Mouse (Mus musculus): ENCODE measurements around the gene Nebl.

The Nebl gene

DNA sequence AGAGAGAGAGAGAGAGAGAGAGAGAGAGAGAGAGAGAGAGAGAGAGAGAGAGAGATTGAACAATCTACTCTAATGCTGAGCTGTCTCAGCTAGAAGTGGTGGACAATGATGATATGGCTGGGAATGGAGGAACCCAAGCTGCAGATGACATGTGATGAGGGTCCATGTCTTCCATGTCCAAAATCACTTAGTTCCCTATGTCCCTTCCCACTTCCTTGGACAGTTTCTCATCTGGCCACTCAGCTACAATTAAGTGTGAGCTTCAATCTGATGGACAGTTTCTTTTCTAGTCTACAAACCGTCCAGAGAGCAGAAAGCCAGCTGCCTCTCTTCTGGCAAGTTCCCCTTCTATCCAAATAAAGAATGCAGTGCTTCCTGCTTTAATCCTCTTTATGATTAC lies 221.3 kb downstream of the Nebl start:
- DNase-seq: peak; percentile 19

GRCm38 (mm10) chr2:17507362-17507761 lies 223.9 kb downstream of the Nebl start:
- DNase-seq: no peak

DNA sequence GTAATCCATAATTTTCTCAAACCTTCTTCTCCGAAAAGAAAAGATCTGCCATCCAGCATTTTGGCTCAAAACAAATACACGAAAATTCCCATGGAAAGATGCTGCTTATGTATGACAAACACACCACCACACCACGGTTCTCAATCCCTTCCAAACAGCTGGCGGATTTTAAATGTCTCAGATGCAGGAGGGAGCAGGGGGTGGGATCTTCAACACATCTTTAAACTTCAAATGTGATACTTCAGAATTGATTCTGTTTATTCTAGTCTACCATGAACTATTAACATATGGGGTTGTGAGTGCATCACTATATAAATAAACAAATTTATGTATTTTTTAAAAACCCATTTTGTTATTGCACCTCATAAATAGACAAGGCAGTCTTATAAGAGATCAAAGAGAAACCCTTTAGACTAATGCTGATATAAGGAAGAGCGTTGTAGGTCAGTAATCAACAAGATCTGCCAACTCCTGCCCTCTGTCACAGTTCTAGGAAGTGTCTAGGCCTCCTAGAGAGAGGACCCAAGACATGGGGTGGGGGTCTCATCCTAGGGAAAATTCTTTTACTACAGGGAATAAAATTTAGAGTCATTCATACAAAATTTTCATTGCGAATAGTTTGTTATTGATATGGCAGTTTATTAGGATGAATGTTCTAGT lies 227.0 kb downstream of the Nebl start:
- DNase-seq: no peak

GRCm38 (mm10) chr2:17501075-17501474 lies 230.2 kb downstream of the Nebl start:
- no peak for DNase-seq

GRCm38 (mm10) chr2:17465517-17466174 lies 265.6 kb downstream of the Nebl start:
- no peak for DNase-seq

DNA sequence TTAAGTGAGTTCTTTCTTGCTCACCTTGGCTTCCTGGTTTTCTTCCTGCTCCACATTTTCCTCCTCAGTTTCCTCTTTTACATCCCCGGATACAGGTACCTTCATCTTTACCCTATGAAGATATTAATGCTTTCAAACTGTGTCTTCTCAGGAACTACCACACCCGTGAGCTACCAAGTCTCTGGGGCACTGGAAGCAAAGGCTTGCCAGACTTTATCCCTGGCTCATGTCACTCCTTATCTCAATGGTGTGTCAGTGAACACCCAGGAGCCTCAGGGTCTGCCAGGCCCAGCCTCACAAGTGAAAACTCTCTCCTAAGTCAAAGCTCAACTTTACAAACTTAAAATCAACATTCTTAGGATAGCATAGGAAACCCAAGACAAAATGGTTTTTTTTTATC lies 270.8 kb downstream of the Nebl start:
- no peak for DNase-seq

GRCm38 (mm10) chr2:17453676-17454075 lies 277.6 kb downstream of the Nebl start:
- DNase-seq: no peak

DNA sequence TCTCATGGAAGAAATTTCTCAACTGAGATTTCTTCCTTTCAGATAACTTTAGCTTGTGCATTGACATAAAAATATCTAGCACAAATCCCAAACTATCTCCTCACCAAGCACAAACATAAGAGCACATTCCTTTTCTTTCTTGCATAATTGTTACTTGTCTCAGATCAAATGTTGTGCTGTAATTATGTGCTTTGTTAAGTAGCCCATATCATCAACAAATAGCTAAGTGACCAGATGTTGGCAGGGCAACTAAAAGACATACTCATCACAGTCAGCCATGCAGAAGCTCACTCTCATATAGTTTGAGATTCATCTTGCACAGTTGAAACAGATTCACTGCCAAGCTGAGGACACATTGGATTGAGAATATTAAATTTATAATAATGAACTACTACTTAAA lies 282.9 kb downstream of the Nebl start:
- no peak for DNase-seq

- no peak for DNase-seq
These were observed 287.7 kb downstream of the Nebl start for GRCm38 (mm10) chr2:17443581-17443980.

- no peak for DNase-seq
These were observed 292.9 kb downstream of the Nebl start for GRCm38 (mm10) chr2:17438317-17438716.

DNA sequence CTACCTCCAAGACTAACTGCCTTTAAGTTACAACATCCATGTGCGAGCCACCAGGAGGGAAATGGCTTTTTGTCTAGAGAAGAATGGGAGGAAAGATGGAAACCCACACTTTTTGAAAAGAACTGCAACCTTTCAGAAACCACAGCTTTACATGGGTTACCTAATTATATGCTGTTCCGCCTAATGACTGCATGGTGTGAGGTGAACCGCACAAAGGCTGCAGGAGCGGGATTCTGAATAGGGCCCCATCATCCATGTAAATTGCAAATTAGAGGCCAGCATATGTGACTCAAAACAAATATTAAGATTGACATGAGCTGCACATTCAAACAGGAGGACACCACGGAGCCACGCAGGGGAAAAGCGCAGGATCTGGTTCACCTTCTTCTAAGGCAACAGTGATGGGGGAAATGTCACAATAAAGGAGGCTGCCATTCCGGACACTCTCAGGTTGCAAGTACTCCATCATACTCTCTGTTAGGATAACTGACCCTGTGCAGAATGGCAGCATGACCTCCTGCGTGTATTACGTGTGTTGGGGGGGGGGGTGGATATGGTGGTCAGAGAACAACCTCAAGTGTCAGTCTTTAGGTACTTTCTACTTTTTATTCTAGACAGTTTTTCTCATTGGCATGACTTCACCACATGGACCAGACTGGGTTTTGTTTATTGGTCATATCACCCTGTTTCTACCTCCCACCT lies 294.4 kb downstream of the Nebl start:
- no peak for DNase-seq

- no peak for DNase-seq
These were observed 296.0 kb downstream of the Nebl start for GRCm38 (mm10) chr2:17435217-17435616.

DNA sequence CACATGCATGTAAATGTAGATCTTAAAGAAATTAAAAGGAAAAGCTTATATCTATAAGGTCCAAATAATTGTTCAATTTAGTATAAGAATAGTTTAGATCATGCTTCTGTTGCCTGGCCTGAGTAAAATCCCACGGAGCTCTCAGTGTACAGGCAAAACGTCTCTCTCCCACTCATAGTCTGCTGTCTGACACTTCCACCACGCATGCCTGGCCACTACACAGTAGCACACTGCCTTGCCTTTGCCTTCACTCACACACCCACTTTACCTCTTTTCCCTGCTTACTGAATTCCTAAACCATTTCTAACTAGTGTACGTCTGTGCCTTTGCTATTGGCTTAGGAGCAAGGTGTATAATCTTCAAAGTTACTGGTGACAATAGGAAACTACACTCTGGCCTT lies 302.2 kb downstream of the Nebl start:
- no peak for DNase-seq

- DNase-seq: no peak
These were observed 303.1 kb downstream of the Nebl start for GRCm38 (mm10) chr2:17428156-17428555.

GRCm38 (mm10) chr2:17422967-17423366 lies 308.3 kb downstream of the Nebl start:
- peak; percentile 58 for DNase-seq

DNA sequence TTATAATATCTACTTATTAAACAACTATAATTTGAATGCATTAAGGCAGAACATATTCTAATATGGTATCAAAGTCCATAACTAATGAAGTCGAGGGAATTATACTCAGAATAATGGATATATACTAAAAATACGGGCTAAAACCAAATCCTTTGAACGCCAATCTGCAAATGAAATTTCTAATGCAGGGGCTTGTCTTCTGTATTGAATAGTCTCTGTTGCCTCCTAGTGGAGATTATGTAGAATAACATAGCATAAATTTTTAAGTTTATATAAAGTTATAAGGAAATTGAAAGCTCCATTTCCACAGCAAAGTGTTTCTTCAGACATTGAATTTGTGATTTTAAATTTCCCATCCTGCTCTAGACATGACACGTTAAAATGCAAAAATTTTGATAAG lies 315.9 kb downstream of the Nebl start:
- DNase-seq: no peak

GRCm38 (mm10) chr2:17414324-17414723 lies 316.9 kb downstream of the Nebl start:
- DNase-seq: no peak

GRCm38 (mm10) chr2:17413496-17414268 lies 317.6 kb downstream of the Nebl start:
- DNase-seq: no peak

- no peak for DNase-seq
These were observed 322.0 kb downstream of the Nebl start for GRCm38 (mm10) chr2:17409276-17409675.

DNA sequence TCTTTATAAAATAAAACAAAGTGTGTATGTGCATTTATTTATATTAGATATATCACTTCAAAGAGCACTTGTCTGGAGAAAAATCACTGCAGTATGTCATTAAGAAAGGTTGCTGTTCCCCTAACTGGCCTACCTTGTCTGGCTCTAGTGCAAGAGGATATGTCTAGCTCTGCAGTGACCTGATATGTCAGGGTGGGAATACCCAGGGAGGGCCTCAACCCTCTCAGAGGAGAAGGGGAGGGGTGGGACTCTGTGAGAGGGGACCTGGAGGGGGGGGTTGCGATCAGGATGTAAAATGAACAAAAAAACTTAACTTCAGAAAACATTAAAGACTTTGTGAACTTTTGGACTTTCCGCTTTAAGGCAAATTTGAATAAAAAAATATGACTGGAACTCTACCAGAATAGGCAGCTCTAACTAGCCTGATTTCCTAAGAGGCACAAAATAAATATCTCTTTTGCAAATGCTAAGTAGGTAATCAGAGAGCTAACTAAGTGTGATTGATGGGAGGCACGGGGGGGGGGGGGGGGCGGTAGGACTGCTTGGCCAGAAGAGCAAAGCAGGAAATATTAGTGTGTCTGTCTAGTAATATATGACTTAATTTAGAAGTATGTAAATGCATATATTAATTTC lies 325.2 kb downstream of the Nebl start:
- no peak for DNase-seq

DNA sequence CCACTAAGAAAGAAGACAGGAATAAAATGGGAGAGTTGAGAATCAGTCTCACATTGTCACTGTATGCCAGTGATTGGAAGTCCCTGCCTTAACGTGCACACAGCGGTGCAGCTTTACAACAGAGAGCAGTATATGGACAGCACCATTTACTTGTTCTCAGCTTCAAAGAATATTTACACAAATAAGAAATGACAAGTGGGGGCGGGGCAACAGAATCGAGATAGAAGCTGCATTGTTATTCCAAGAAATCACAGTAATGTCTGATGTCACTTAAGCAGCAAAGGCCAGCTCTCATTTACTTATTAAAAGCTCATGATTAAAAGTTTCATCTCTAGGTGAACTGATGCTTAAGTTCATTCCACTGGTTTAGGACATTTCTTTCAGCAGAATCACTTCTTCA lies 328.8 kb downstream of the Nebl start:
- no peak for DNase-seq

GRCm38 (mm10) chr2:17396235-17396634 lies 335.0 kb downstream of the Nebl start:
- no peak for DNase-seq

DNA sequence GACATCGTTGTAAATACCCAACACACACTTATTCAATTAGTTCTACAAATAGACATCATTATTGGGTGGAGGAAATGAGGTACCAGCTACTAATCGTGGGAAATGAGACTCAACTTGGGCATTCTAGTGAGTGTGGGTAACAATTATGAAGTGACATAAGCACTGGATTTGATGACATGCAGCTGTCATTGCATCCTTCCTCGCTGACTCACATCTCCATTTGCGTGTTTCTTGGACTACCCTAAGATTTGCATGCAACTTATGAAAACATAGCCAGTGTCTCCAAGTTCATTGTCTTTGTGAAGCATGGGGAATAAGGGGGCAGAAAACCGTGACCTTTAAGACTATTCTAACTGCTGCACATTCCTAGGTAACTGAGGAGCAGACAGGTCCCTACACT lies 339.9 kb downstream of the Nebl start:
- DNase-seq: peak; percentile 7

Measured in lung, postnatal 36 days (tissue).